Mouse (Mus musculus) G1E-ER4 (cell line): ENCODE data around the gene Lmo2. TPM values are rescaled to one million over a fixed set of nuclear protein-coding genes. Genes with fewer than 3 reads are reported as not detected.
A peak's percentile ranks its signal among the peaks of the same experiment; 100 is the strongest.

Source experiments
- GATA1 ChIP-seq: IDR thresholded peaks from one replicate; pipeline ENCODE4 v1.8.0; 2012; ENCODE audit warnings: low read length, inconsistent platforms
- polyA plus RNA-seq: library from polyadenylated mRNA; stranded (reverse); fragments of >175 nt; gene quantifications from 2 replicates; pipeline ENCODE4 v1.2.3, GENCODE M21; 2012

Lmo2 gene
- polyA plus RNA-seq, 1 experiment: 771 TPM

GRCm38 (mm10) chr2:103935691-103936435 lies 21.9 kb upstream of the Lmo2 start:
- no peak for TF ChIP-seq GATA1

- TF ChIP-seq GATA1: no peak
Observed at GRCm38 (mm10) chr2:103936666-103937065, 21.1 kb upstream of the Lmo2 start.

- no peak for TF ChIP-seq GATA1
Observed at GRCm38 (mm10) chr2:103937670-103938069, 20.1 kb upstream of the Lmo2 start.

- no peak for TF ChIP-seq GATA1
Observed at GRCm38 (mm10) chr2:103938573-103938972, 19.2 kb upstream of the Lmo2 start.

- TF ChIP-seq GATA1: no peak
Observed at GRCm38 (mm10) chr2:103939003-103939402, 18.8 kb upstream of the Lmo2 start.

GRCm38 (mm10) chr2:103941085-103941484 lies 16.7 kb upstream of the Lmo2 start:
- no peak for TF ChIP-seq GATA1

GRCm38 (mm10) chr2:103944859-103945258 lies 12.9 kb upstream of the Lmo2 start:
- TF ChIP-seq GATA1: no peak

GRCm38 (mm10) chr2:103945571-103946092 lies 12.2 kb upstream of the Lmo2 start:
- no peak for TF ChIP-seq GATA1

- no peak for TF ChIP-seq GATA1
Observed at GRCm38 (mm10) chr2:103946892-103947291, 10.9 kb upstream of the Lmo2 start.

- no peak for TF ChIP-seq GATA1
Observed at GRCm38 (mm10) chr2:103947982-103948655, 9.7 kb upstream of the Lmo2 start.

- no peak for TF ChIP-seq GATA1
Observed at GRCm38 (mm10) chr2:103953050-103953835, 4.5 kb upstream of the Lmo2 start.

GRCm38 (mm10) chr2:103955714-103956113 lies 2.1 kb upstream of the Lmo2 start:
- no peak for TF ChIP-seq GATA1

GRCm38 (mm10) chr2:103956867-103957266 lies 919 bp upstream of the Lmo2 start:
- TF ChIP-seq GATA1: peak; percentile 80

GRCm38 (mm10) chr2:103958634-103959033 lies 848 bp downstream of the Lmo2 start:
- TF ChIP-seq GATA1: no peak

- TF ChIP-seq GATA1: no peak
Observed at GRCm38 (mm10) chr2:103959066-103959465, 1.3 kb downstream of the Lmo2 start.

GRCm38 (mm10) chr2:103959574-103959973 lies 1.8 kb downstream of the Lmo2 start:
- no peak for TF ChIP-seq GATA1
